Mouse (Mus musculus) hindbrain, postnatal 0 days (tissue): Measurements from ENCODE around the gene Hspb1. TPM values are rescaled to one million over a fixed set of nuclear protein-coding genes. Genes with fewer than 3 reads are reported as not detected.

ENCODE experiments used
- ATAC-seq: fragments of 200-750 bp; cut with Nextera tagmentation; 2 replicates; pipeline ENCODE4 v1.8.0; 2017; ENCODE audit warnings: mild to moderate bottlenecking, moderate TSS enrichment, moderate library complexity
- DNase-seq: peaks from one replicate; pipeline ENCODE4 v3.0.0-alpha.2; 2015; ENCODE audit warnings: low spot score
- H3K27ac ChIP-seq: fragments of 300-500 bp; sonication (generic); 2 replicates; pipeline ENCODE4 v1.5.1; 2014; ENCODE audit warnings: mild to moderate bottlenecking
- H3K27me3 ChIP-seq: fragments of 300-500 bp; sonication (generic); 2 replicates; pipeline ENCODE4 v1.6.1; 2014; ENCODE audit warnings: low read length, mixed read lengths; ENCODE audit not compliant: insufficient read depth
- H3K36me3 ChIP-seq: fragments of 300-500 bp; sonication (generic); 2 replicates; pipeline ENCODE4 v1.6.1; 2014; ENCODE audit warnings: low read length, mixed read lengths; ENCODE audit not compliant: insufficient read depth
- H3K4me1 ChIP-seq: fragments of 300-500 bp; sonication (generic); 2 replicates; pipeline ENCODE4 v1.6.1; 2014; ENCODE audit warnings: antibody characterized with exemption, low read length, mixed read lengths; ENCODE audit not compliant: insufficient read depth
- H3K4me2 ChIP-seq: fragments of 300-500 bp; sonication (generic); 2 replicates; pipeline ENCODE4 v1.6.1; 2014; ENCODE audit warnings: low read depth, mild to moderate bottlenecking, low read length, moderate library complexity, mixed read lengths
- H3K4me3 ChIP-seq: fragments of 300-500 bp; sonication (generic); 2 replicates; pipeline ENCODE4 v1.5.1; 2014; ENCODE audit warnings: low read length
- H3K9ac ChIP-seq: fragments of 300-500 bp; sonication (generic); replicated peaks from 2 replicates; pipeline ENCODE4 v1.6.1; 2014; ENCODE audit warnings: mild to moderate bottlenecking, low read length, moderate library complexity, mixed read lengths
- H3K9me3 ChIP-seq: fragments of 300-500 bp; sonication (generic); 2 replicates; pipeline ENCODE4 v1.6.1; 2016; ENCODE audit warnings: low read length, mixed read lengths
- CTCF ChIP-seq: IDR thresholded peaks from 2 replicates; pipeline ENCODE4 v1.5.1; 2016; ENCODE audit warnings: antibody characterized with exemption, control low read depth, low read depth
- WGBS: fragments of 180-500 bp; shearing (Covaris S2); extraction: QIAGEN DNeasy Blood & Tissue Kit; methylation state at CpG from one replicate; pipeline ENCODE4 v1.1.7; 2014; 5-methylcytosine and 5-hydroxymethylcytosine counted together
- polyA plus RNA-seq: library from polyadenylated mRNA; unstranded; fragments of >200 nt; fragmentation: Nextera tagmentation; extraction: Ambion mirVana; gene quantifications from 2 replicates; pipeline ENCODE4 v1.2.1, GENCODE M21; 2015
- total RNA-seq: library from RNA; depleted of rRNA; stranded (reverse); fragments of >200 nt; gene quantifications from 2 replicates; pipeline ENCODE4 v1.2.3, GENCODE M21; 2014

Gene Hspb1
- total and polyA plus RNA-seq, 2 experiments from 2014 or later = 28.0 to 29.6 TPM

GRCm38 (mm10) chr5:135894958-135895357, 7.2 kb downstream of the Hspb1 start:
- ATAC-seq (no peak), DNase-seq (no peak)
- Histone ChIP-seq H3K4me3 (no peak overlapping the region), H3K27ac (no peak overlapping the region), H3K27me3 (no peaks in the 10 kb centered on the region; the same call in 1 of the 2 replicates), H3K4me2 (no peak overlapping the region), H3K36me3 (no peaks in the 10 kb centered on the region), H3K4me1 (no peaks in the 10 kb centered on the region), H3K9ac (no peak overlapping the region), H3K9me3 (no peaks in the 10 kb centered on the region)
- TF ChIP-seq CTCF = no peak
- 80% methylated on average over 6 of the region's 6 CpGs for WGBS

DNA sequence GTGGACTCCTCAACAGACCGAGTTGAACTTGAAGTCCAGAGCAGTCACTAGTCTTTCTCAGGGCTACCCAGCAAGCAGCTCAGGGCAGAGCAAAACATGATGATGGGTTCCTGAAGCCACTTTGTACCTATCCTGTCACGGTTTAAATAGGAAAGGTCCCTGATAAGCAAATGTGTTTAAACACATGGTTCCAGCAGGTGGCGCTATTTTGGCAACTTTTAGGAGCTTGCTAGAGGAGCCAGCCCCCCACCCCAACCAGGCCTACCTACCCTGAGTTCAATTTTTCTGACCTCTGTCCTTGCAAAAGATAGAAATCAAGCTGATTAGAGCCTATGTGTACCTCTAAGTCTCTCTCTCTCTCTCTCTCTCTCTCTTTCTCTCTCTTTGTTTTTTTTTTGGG, 10.3 kb downstream of the Hspb1 start:
- Histone ChIP-seq H3K27ac (no peak overlapping the region), H3K9ac (no peak overlapping the region), H3K4me2 (no peak overlapping the region), H3K9me3 (no peaks in the 10 kb centered on the region), H3K36me3 (no peaks in the 10 kb centered on the region), H3K4me1 (no peaks in the 10 kb centered on the region), H3K4me3 (no peak overlapping the region), H3K27me3 (no peaks in the 10 kb centered on the region)
- peak; percentile 70 for TF ChIP-seq CTCF
- DNase-seq (peak; percentile 84), ATAC-seq (no peak)
- 19% methylated on average over 3 of the region's 3 CpGs for WGBS

DNA sequence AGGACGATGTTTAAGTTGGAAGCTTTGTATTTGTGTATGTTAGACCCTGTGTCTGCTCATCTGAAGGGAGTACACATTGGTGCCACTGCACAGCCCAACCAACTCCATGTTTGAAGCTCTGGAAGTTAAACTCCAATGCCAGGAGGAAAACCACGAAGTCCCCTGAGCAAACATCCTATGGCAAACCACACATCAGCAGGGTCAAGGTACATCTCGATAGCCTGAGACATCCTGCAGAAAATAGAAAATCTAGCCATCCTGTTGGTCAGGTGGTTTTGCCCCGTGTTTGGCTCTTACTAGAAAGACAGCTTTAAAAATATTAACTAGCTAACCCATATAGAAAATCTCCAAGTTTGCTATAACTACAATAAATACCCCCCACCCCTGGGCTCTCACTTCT, 11.3 kb downstream of the Hspb1 start:
- Histone ChIP-seq H3K27ac (no peak overlapping the region), H3K4me1 (no peaks in the 10 kb centered on the region), H3K9ac (no peak overlapping the region), H3K4me3 (no peak overlapping the region), H3K27me3 (no peaks in the 10 kb centered on the region), H3K36me3 (no peaks in the 10 kb centered on the region), H3K4me2 (no peak overlapping the region), H3K9me3 (no peaks in the 10 kb centered on the region)
- 81% methylated on average over 4 of the region's 4 CpGs for WGBS
- DNase-seq (no peak), ATAC-seq (no peak)
- TF ChIP-seq CTCF = no peak

GRCm38 (mm10) chr5:135899833-135900232, 12.1 kb downstream of the Hspb1 start:
- Histone ChIP-seq H3K9me3 (no peaks in the 10 kb centered on the region), H3K4me1 (no peaks in the 10 kb centered on the region), H3K27ac (no peak overlapping the region), H3K27me3 (no peaks in the 10 kb centered on the region), H3K9ac (no peak overlapping the region), H3K36me3 (no peaks in the 10 kb centered on the region), H3K4me2 (no peak overlapping the region), H3K4me3 (no peak overlapping the region)
- WGBS = 44% methylated on average over 4 of the region's 4 CpGs
- no peak for TF ChIP-seq CTCF
- DNase-seq (no peak), ATAC-seq (no peak)

DNA sequence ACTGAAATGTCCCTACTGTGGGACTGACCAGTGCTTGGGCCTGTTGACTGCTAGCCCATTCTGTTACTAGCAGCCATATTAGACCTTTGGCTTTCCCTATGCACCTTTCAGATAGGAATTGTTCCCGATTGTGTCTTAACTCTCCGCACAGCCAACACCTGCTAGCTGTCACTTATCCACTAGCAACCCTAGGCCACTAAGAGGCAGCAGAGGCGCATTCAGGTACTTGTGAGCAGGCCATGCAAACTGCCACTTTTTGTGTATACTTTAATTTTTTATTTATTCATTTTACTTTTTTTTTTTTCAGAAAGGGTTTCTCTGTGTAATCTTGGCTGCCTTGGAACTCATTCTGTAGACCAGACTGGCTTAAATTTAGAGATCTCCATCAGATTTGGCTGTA, 13.0 kb downstream of the Hspb1 start:
- H3K9ac ChIP-seq = no peak overlapping the region
- DNase-seq = peak; percentile 46
- no peaks in the 10 kb centered on the region for H3K27me3 ChIP-seq
- no peak for ATAC-seq
- TF ChIP-seq CTCF = peak; percentile 50
- no peaks in the 10 kb centered on the region for H3K9me3 ChIP-seq
- no peak overlapping the region for H3K27ac ChIP-seq
- WGBS = 83% methylated on average over 3 of the region's 3 CpGs
- no peaks in the 10 kb centered on the region for H3K36me3 ChIP-seq
- H3K4me3 ChIP-seq = no peak overlapping the region
- H3K4me1 ChIP-seq = no peaks in the 10 kb centered on the region
- H3K4me2 ChIP-seq = no peak overlapping the region

- 64% methylated on average over 6 of the region's 6 CpGs for WGBS
- peak; percentile 59 for TF ChIP-seq CTCF
- Histone ChIP-seq H3K4me1 (no peaks in the 10 kb centered on the region), H3K4me3 (no peak overlapping the region), H3K9me3 (no peaks in the 10 kb centered on the region), H3K4me2 (no peak overlapping the region), H3K9ac (no peak overlapping the region), H3K36me3 (0 out of 2 replicates have a peak, but pooled peaks cover 1% of the 10 kb centered on the region), H3K27me3 (no peaks in the 10 kb centered on the region), H3K27ac (no peak overlapping the region)
- no peak for ATAC-seq
- DNase-seq = peak; percentile 55
Measured at GRCm38 (mm10) chr5:135901354-135902095, 13.8 kb downstream of the Hspb1 start.

DNA sequence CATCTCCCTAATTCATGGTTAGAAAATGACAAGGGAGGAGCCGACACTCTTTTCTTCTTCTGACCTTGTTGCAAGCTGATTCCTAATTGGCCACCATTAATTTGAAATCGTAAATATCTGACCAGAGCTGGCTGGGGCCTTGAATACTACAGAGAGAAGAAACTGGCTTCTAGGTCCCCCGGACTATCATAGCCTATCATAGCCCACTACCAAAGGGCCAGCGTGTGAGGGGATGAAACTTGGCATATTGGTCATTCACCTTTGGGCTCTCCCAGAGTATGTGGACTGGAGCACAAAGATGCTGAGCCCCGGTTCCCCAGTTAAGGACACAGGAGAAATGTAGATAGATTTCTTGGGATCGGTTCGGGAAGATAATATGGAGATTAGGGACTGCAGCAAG, 15.3 kb downstream of the Hspb1 start:
- Histone ChIP-seq H3K9me3 (no peaks in the 10 kb centered on the region), H3K27ac (peak overlapping the region; percentile 92), H3K27me3 (no peaks in the 10 kb centered on the region), H3K4me2 (peak overlapping the region; percentile 60), H3K36me3 (0 out of 2 replicates have a peak, but pooled peaks cover 5% of the 10 kb centered on the region), H3K4me1 (no peaks in the 10 kb centered on the region), H3K4me3 (peak overlapping the region; percentile 26), H3K9ac (peak overlapping the region; percentile 53)
- no peak for TF ChIP-seq CTCF
- DNase-seq (no peak), ATAC-seq (no peak; the same call in none of the 2 replicates)
- WGBS = 24% methylated on average over 7 of the region's 7 CpGs
